Mouse (Mus musculus) spleen, adult 2 months (tissue): ENCODE measurements at regions not wholly inside any gene's neighbourhood (a gene's known extent, or its start where the extent isn't known, plus 50 kb on each side); places are given as distances from the start of the nearest gene placed in this dataset.

Experiments
- DNase-seq, 2 experiments: peaks; one replicate each; pipeline versions ENCODE4 v3.0.0 to v3.0.0-alpha.2; 2012 to 2021; ENCODE audit warnings: low spot score in 2 of 2, low read depth in 1 of 2
- H3K27ac ChIP-seq: fragments of 200-500 bp; 2 replicates; pipeline ENCODE4 v1.5.1; 2012; ENCODE audit warnings: low read length, inconsistent platforms; ENCODE audit not compliant: insufficient read depth
- H3K27me3 ChIP-seq: fragments of 200-500 bp; 2 replicates; pipeline ENCODE4 v1.6.1; 2012; ENCODE audit warnings: mild to moderate bottlenecking, moderate library complexity, low read length, inconsistent platforms; ENCODE audit not compliant: control insufficient read depth, insufficient read depth
- H3K36me3 ChIP-seq: fragments of 200-500 bp; 2 replicates; pipeline ENCODE4 v1.6.1; 2012; ENCODE audit warnings: mild to moderate bottlenecking, low read length, inconsistent platforms; ENCODE audit not compliant: control insufficient read depth, insufficient read depth
- H3K4me1 ChIP-seq: fragments of 200-500 bp; 2 replicates; pipeline ENCODE4 v1.6.1; 2011; ENCODE audit warnings: inconsistent platforms; ENCODE audit not compliant: control insufficient read depth, insufficient read depth, insufficient read length
- H3K4me3 ChIP-seq: fragments of 200-500 bp; 2 replicates; pipeline ENCODE4 v1.5.1; 2011; ENCODE audit warnings: mild to moderate bottlenecking, inconsistent platforms; ENCODE audit not compliant: insufficient read depth, insufficient read length; ENCODE audit errors: extremely low read depth
- CTCF ChIP-seq: fragments of 200-500 bp; IDR thresholded peaks from 2 replicates; pipeline ENCODE4 v1.5.1; 2011; ENCODE audit warnings: mild to moderate bottlenecking, inconsistent platforms; ENCODE audit not compliant: insufficient read depth, insufficient read length, insufficient replicate concordance; ENCODE audit errors: extremely low read depth
- POLR2A ChIP-seq: fragments of 200-500 bp; IDR thresholded peaks from 2 replicates; pipeline ENCODE4 v1.6.1; 2011; ENCODE audit warnings: low read depth, low read length, inconsistent platforms
- WGBS: fragments of 180-500 bp; shearing (Covaris S2); methylation state at CpG from one replicate; pipeline ENCODE4 v1.1.7; 2018; 5-methylcytosine and 5-hydroxymethylcytosine counted together

- no peak for DNase-seq
- Histone ChIP-seq H3K27me3 (no peaks in the 10 kb centered on the region), H3K4me1 (no peaks in the 10 kb centered on the region), H3K27ac (no peak overlapping the region), H3K4me3 (no peak overlapping the region), H3K36me3 (no peaks in the 10 kb centered on the region)
- TF ChIP-seq CTCF (no peak), POLR2A (no peak)
- WGBS = 58% methylated on average over 1 of the region's 1 CpGs
These were observed 503.6 kb downstream of the Rapgef2 start for GRCm38 (mm10) chr3:78782766-78783165.

- H3K4me3 ChIP-seq = no peak overlapping the region
- 81% methylated on average over 4 of the region's 4 CpGs for WGBS
- no peaks in the 10 kb centered on the region for H3K36me3 ChIP-seq
- H3K27me3 ChIP-seq = no peaks in the 10 kb centered on the region
- no peak for DNase-seq
- no peaks in the 10 kb centered on the region for H3K4me1 ChIP-seq
- H3K27ac ChIP-seq = no peak overlapping the region
- TF ChIP-seq CTCF (no peak), POLR2A (no peak)
These were observed 530.4 kb downstream of the Rapgef2 start for GRCm38 (mm10) chr3:78755686-78756476.

- Histone ChIP-seq H3K27ac (no peak overlapping the region), H3K36me3 (no peaks in the 10 kb centered on the region), H3K4me1 (no peaks in the 10 kb centered on the region), H3K4me3 (no peak overlapping the region), H3K27me3 (no peaks in the 10 kb centered on the region)
- DNase-seq = no peak
- no peak for TF ChIP-seq POLR2A
- TF ChIP-seq CTCF = no peak
These were observed 550.2 kb downstream of the Rapgef2 start for GRCm38 (mm10) chr3:78736111-78736510.

GRCm38 (mm10) chr3:78716691-78717090 lies 569.6 kb downstream of the Rapgef2 start:
- Histone ChIP-seq H3K4me3 (no peak overlapping the region), H3K4me1 (no peaks in the 10 kb centered on the region), H3K27ac (no peak overlapping the region), H3K27me3 (no peaks in the 10 kb centered on the region), H3K36me3 (no peaks in the 10 kb centered on the region)
- DNase-seq = no peak
- no peak for TF ChIP-seq CTCF
- TF ChIP-seq POLR2A = no peak
- WGBS = 73% methylated on average over 2 of the region's 2 CpGs

- TF ChIP-seq POLR2A = no peak
- TF ChIP-seq CTCF = no peak
- Histone ChIP-seq H3K27me3 (no peaks in the 10 kb centered on the region), H3K4me3 (no peak overlapping the region), H3K36me3 (no peaks in the 10 kb centered on the region), H3K4me1 (no peaks in the 10 kb centered on the region), H3K27ac (no peak overlapping the region)
- no peak for DNase-seq
- WGBS = 85% methylated on average over 1 of the region's 1 CpGs
These were observed 578.6 kb downstream of the Rapgef2 start for GRCm38 (mm10) chr3:78707687-78708086.

- TF ChIP-seq CTCF = no peak
- TF ChIP-seq POLR2A = no peak
- no peaks in the 10 kb centered on the region for H3K27me3 ChIP-seq
- WGBS = 30% methylated on average over 5 of the region's 5 CpGs
- no peak overlapping the region for H3K27ac ChIP-seq
- no peak for DNase-seq
- H3K36me3 ChIP-seq = no peaks in the 10 kb centered on the region
- no peak overlapping the region for H3K4me3 ChIP-seq
- H3K4me1 ChIP-seq = no peaks in the 10 kb centered on the region
These were observed 587.4 kb downstream of the Rapgef2 start for GRCm38 (mm10) chr3:78698936-78699335.

GRCm38 (mm10) chr3:78691499-78691898 lies 594.8 kb downstream of the Rapgef2 start:
- H3K4me1 ChIP-seq = no peaks in the 10 kb centered on the region
- WGBS = 41% methylated on average over 3 of the region's 3 CpGs
- H3K4me3 ChIP-seq = no peak overlapping the region
- H3K36me3 ChIP-seq = no peaks in the 10 kb centered on the region
- TF ChIP-seq POLR2A (no peak), CTCF (no peak)
- no peak for DNase-seq
- H3K27ac ChIP-seq = no peak overlapping the region
- H3K27me3 ChIP-seq = no peaks in the 10 kb centered on the region
